Mouse (Mus musculus): ENCODE data around the gene Snx32. TPM values are rescaled to one million over a fixed set of nuclear protein-coding genes. Genes with fewer than 3 reads are reported as not detected.

Gene Snx32
- polyA plus RNA-seq, 1 experiment from 2014 or later = 8.0 TPM

DNA sequence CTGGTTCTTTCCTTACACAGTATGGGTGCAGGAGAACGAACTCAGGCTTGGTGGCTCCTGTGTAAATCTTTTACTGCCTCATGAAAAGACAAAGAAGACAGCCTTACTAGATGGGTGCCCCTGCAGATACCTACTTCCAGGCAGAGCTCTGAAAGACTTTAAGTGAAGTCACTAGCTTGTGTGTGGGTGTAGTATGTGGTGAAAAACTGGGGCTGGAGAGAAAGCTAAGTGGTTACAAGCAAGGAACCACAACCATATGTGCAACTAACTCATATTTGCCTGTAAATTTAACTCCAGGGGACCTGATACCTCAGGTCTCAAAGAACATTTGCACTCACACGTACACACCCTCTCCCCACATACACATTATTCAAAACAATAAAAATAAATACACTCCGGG, 50.4 kb downstream of the Snx32 start:
- Histone ChIP-seq H3K9me3 (no peaks in the 10 kb centered on the region), H3K4me2 (replicated peaks) (peak overlapping the region; percentile 72), H3K27me3 (replicated peaks) (no peaks in the 10 kb centered on the region), H3K9ac (peak overlapping the region; percentile 46), H3K36me3 (peaks cover 3% of the 10 kb centered on the region; the same call in 1 of the 2 replicates), H3K4me1 (replicated peaks) (peaks cover 27% of the 10 kb centered on the region), H3K4me3 (replicated peaks) (peak overlapping the region; percentile 58), H3K27ac (no peak overlapping the region)
- 22% methylated on average over 3 of the region's 3 CpGs for WGBS
- ATAC-seq = no peak

DNA sequence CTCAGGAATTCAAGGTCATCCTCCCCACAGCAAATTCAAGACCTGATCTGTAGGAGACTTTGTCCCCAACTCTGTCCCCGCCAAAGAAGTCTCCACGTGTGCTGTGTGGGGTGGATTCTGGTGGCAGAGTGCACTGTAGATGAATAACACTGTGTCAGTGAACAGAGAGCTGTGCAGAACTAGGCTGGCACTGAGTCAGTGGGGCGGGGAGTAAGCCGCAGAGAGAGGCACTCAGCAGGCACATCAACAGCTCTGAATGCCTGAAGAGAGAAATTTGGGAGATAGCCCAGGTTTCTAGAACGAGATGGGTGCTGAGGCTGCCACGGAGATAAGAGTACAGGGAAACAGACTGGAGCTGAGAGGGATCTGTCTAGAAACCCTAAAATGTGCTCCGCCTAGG, 51.3 kb downstream of the Snx32 start:
- H3K27ac ChIP-seq = no peak overlapping the region
- WGBS = 63% methylated on average over 7 of the region's 7 CpGs

DNA sequence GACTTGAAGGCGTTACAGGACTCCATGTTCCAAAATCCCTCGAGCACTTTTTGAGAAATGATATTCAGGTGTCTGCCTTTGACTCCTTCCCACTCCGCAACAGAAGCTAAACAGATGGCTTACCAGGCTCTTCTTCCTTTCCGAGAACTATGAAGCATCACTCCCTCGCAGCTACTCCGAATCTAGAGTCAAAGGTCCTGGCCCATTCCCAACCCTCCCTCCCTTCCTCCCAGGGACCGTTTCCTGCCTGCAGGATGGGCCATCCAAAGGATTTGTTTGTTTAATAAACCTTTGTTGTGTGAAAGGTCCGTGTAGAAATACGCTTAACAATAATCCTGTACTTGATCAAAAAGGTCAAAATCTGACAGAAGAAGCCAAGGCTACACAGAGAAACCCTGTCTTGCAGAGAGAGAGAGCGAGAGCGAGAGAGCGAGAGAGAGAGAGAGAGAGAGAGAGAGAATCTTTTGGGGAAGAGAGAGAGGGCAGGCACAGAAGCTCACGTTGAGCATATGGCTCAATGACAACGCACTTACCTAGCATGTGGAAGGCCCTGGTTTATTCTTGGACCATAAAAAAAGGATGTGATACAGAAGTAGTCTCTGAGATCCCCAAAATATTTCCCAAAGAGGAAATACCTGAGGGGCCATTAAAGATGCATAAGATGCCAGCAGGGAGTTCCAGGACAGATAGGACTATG, 52.4 kb downstream of the Snx32 start, which contains the start of gene Ccdc85b:
Gene Ccdc85b, minus strand, starts transcription at position 149 of the 697 bp plus-strand sequence.
- Histone ChIP-seq H3K4me3 (replicated peaks) (peak within 1 kb of the TSS; percentile 88), H3K9me3 (no peaks in the 10 kb centered on the region), H3K36me3 (no peaks in the 10 kb centered on the region; the same call in 1 of the 2 replicates), H3K4me2 (replicated peaks) (peak within 1 kb of the TSS; percentile 98), H3K27me3 (replicated peaks) (no peaks in the 10 kb centered on the region), H3K4me1 (replicated peaks) (peaks cover 32% of the 10 kb centered on the region), H3K9ac (peak within 1 kb of the TSS; percentile 90), H3K27ac (peak within 1 kb of the TSS; percentile 92)
- no peak; the same call in 1 of the 2 replicates for ATAC-seq
- WGBS = 13% methylated on average over 14 of the region's 14 CpGs

More for the DNA sequence above, 51.3 kb downstream of the Snx32 start:
- no peaks in the 10 kb centered on the region for H3K27me3 ChIP-seq (replicated peaks)
- H3K9ac ChIP-seq = no peak overlapping the region
- H3K4me1 ChIP-seq (replicated peaks) = peaks cover 32% of the 10 kb centered on the region
- peaks cover 3% of the 10 kb centered on the region; the same call in 1 of the 2 replicates for H3K36me3 ChIP-seq
- no peak for ATAC-seq
- no peak overlapping the region for H3K4me3 ChIP-seq (replicated peaks)
- no peaks in the 10 kb centered on the region for H3K9me3 ChIP-seq
- H3K4me2 ChIP-seq (replicated peaks) = no peak overlapping the region; the same call in 1 of the 2 replicates

DNA sequence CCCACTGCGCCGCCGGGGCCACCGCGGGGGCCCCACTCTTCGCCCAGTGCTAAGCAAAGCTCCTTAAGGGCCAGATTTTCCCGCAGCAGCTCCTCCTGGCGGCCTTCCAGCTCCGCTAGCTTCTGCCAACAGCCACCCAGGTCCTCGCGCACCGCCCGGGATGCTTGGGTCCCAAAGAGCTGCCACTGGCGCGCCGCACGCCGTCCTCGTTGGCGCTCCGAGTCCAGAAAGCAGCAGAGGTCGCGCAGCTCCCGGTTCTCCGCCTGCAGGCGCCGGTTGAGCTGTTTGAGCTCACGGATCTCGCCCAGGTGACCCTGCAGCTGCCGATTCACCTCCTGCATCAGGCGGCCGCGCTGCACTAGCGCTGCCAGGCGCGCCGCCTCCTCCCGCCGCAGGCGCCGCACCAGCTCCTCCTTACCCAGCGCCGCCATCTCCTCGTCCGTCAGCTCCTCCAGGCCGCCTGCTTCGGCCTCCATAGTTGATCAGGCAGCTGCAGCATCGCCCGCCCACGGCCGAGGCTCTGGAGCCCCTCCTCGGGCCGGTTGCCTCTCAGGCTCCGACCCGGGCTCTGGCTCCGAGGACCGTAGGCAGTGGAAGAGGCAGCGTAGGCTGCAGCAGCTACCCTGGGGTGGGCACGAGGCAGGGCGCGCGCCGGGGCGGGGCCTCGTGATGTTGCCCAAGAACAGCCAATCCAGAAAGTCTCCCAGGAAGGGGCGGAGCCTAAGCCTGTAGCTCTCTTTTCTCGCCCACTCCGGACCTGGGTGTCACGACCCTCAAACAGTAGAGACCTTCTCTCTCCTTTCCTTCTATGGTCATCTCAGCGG, 53.2 kb downstream of the Snx32 start:
- Histone ChIP-seq H3K9me3 (no peaks in the 10 kb centered on the region), H3K4me2 (replicated peaks) (peak overlapping the region; percentile 98), H3K27ac (peak overlapping the region; percentile 92), H3K4me1 (replicated peaks) (peaks cover 32% of the 10 kb centered on the region), H3K4me3 (replicated peaks) (peak overlapping the region; percentile 88), H3K9ac (peak overlapping the region; percentile 90), H3K36me3 (no peaks in the 10 kb centered on the region), H3K27me3 (replicated peaks) (no peaks in the 10 kb centered on the region)
- under 1% methylated on average over 70 of the region's 70 CpGs for WGBS
- peak; percentile 91 for ATAC-seq

DNA sequence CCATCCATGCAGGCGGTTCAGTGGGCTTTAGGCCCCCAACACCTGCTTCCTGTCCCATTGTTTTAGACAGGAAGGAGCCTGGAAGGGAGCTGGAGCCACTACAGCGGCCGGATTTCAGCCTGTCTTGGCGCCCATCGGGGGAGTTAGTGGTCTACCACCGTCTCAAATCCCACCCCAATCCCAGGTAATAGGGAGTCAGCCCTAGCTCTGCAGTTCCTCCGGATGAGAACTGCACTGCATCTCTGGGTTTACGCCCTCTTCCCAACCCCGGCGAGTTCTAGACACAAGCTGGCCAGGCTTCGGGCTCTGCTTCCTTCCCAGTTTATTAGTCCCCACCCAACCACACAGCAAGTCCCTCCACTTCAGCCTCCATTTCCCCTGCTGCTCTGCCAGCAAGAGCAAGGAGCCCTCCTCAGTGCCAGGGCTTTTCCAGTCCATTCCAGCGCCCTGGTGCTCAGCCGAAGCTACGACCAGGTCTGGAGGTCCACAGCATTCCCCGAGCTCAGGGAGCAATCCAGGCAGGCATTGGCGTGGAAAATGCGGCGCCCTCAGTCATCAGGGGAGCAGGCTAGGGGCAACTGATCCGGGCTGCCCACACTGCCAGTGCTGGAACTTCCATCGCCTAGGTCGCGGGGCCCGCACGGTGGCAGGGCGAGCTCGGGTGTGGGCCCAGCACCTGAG, 54.0 kb downstream of the Snx32 start:
- Histone ChIP-seq H3K27me3 (replicated peaks) (no peaks in the 10 kb centered on the region), H3K4me1 (replicated peaks) (peaks cover 30% of the 10 kb centered on the region), H3K27ac (peak overlapping the region; percentile 92), H3K9me3 (no peaks in the 10 kb centered on the region), H3K4me2 (replicated peaks) (peak overlapping the region; percentile 98), H3K4me3 (replicated peaks) (peak overlapping the region; percentile 88), H3K9ac (peak overlapping the region; percentile 90), H3K36me3 (no peaks in the 10 kb centered on the region)
- ATAC-seq = no peak
- 2% methylated on average over 26 of the region's 26 CpGs for WGBS

DNA sequence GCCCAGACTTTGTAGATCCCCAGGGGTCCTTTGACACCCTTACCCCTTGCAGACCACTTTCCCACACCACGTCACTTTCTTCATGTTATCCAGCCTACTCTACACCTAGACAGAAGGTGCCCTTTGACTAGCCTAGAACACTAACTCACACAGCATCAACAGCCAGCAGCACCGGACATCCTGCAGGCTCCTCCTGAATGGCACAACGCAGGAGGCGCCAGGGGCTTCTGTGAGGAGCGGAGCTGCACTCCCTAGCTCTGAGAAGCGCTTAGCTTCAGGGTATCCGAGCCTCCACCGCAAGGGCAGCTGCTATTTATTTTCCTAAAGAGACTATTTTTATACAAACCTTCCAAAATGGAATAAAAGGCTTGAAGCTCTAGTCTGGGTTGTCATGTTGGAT, 54.8 kb downstream of the Snx32 start:
- ATAC-seq = no peak
- no peak overlapping the region for H3K27ac ChIP-seq
- peaks cover 27% of the 10 kb centered on the region; the same call in 1 of the 2 replicates for H3K4me1 ChIP-seq (replicated peaks)
- H3K9me3 ChIP-seq = no peaks in the 10 kb centered on the region
- H3K4me3 ChIP-seq (replicated peaks) = peak overlapping the region; percentile 88
- WGBS = 62% methylated on average over 8 of the region's 8 CpGs
- peak overlapping the region; percentile 90; the same call in 1 of the 2 replicates for H3K9ac ChIP-seq
- 0 out of 2 replicates have a peak, but pooled peaks cover 2% of the 10 kb centered on the region for H3K27me3 ChIP-seq (replicated peaks)
- no peaks in the 10 kb centered on the region for H3K36me3 ChIP-seq
- H3K4me2 ChIP-seq (replicated peaks) = peak overlapping the region; percentile 98

DNA sequence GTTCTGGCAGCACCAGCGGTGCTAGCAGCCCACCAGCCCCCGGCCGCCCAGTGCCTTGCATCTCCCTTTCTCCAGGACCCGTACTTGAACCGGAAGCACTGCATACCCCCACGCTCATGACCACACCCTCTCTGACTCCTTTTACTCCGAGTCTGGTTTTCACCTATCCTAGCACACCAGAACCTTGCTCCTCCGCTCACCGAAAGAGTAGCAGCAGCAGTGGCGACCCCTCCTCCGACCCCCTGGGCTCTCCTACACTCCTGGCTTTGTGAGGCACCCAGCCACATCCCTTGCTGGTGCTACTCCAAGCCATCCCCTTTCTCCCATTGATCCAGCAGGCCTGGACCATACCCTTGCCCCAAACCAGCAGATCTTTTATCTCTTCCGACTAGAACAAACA, 55.3 kb downstream of the Snx32 start:
- Histone ChIP-seq H3K9me3 (no peaks in the 10 kb centered on the region), H3K4me3 (replicated peaks) (peak overlapping the region; percentile 88), H3K4me1 (replicated peaks) (peaks cover 27% of the 10 kb centered on the region; the same call in 1 of the 2 replicates), H3K9ac (0 out of 2 replicates have a peak overlapping the region, but pooled peaks have one; percentile 90), H3K27ac (no peak overlapping the region), H3K27me3 (replicated peaks) (peaks cover 5% of the 10 kb centered on the region), H3K36me3 (no peaks in the 10 kb centered on the region), H3K4me2 (replicated peaks) (peak overlapping the region; percentile 98)
- no peak for ATAC-seq
- 76% methylated on average over 12 of the region's 12 CpGs for WGBS

DNA sequence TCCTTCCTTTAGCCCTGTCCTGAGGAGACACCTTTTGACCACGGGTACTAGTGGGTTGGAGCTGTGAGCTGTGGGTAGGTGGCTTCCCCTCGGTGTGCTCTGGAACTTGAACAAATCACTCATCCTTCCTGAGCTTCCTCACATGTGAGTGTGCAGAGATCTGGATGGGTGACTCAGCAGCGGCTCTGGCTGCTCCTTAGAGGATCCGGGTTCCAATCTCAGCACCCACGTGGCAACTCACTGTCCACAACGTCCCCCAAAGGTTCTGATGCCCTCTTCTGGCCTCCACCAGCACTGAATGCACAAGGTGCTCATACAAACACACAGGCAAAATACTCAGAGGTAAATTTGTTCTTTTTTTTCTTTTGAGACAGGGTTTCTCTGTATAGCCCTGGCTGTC, 58.6 kb downstream of the Snx32 start:
- no peak overlapping the region for H3K4me3 ChIP-seq (replicated peaks)
- 77% methylated on average over 6 of the region's 6 CpGs for WGBS
- H3K9ac ChIP-seq = no peak overlapping the region
- H3K27ac ChIP-seq = no peak overlapping the region
- H3K36me3 ChIP-seq = no peaks in the 10 kb centered on the region
- H3K4me1 ChIP-seq (replicated peaks) = peaks cover 33% of the 10 kb centered on the region
- H3K9me3 ChIP-seq = no peaks in the 10 kb centered on the region
- ATAC-seq = no peak
- peaks cover 34% of the 10 kb centered on the region for H3K27me3 ChIP-seq (replicated peaks)
- H3K4me2 ChIP-seq (replicated peaks) = no peak overlapping the region

DNA sequence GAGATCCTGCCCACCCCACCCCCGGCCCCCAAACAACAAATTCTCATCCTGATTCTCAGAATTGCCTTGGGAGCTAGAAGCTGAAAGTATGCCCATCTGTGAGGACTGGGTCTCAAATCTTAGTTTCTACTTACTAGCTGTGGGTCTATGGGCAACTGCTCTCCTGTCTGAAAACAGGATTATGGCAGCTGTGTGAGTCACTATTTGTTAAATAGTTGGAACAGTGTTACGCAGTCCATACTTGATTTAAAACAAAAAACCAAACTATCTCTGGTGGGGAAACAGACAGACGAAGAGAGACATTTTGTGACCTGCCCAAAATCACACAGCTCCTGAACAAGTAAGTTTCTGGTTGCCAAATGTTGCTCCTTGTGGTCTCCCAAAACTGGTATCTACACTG, 60.7 kb downstream of the Snx32 start:
- Histone ChIP-seq H3K27me3 (replicated peaks) (peaks cover 41% of the 10 kb centered on the region), H3K4me1 (replicated peaks) (peaks cover 15% of the 10 kb centered on the region), H3K4me2 (replicated peaks) (no peak overlapping the region), H3K9ac (no peak overlapping the region), H3K36me3 (no peaks in the 10 kb centered on the region), H3K27ac (no peak overlapping the region), H3K9me3 (no peaks in the 10 kb centered on the region), H3K4me3 (replicated peaks) (no peak overlapping the region)
- WGBS = 79% methylated on average over 3 of the region's 3 CpGs
- ATAC-seq = no peak

DNA sequence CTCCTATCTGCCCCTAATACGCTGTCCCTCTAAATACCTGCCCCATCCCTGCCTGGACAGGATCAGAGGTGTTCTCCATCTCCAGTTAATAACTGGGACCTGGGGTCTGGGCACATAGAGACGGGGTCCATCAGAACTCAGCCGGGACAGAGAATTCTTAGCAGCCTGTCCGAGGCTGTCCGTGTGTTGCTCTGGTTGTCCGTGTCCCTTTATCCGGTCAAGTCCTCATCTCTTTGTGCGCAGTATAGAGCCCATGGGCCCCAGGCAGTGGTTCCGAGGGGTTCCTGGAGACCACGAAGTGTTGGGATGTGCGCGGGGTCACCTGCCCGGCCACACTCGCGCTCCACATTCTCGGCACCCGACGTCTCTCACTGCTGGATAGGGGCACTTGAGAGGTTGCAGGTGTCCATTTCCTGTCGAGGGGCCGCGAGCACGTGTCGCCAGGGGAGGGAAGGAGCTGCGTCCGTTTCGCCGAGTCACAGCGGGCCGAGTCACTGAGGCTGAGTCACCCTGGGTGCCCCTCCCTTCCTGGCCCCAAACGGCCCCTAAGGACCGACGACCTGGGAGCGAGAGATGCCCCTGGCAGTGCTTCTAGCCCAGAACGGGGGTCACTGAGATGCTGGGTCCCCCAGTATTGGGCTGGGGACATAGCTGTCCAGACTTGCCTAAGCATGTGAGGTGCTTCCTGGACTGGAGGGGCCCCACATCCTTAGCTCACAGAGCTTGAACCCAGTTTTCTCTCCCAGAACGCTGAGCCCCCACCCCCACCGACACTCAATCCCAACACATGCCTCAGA, 61.8 kb downstream of the Snx32 start:
- Histone ChIP-seq H3K9ac (peak overlapping the region; percentile 44; the same call in 1 of the 2 replicates), H3K9me3 (no peaks in the 10 kb centered on the region), H3K27me3 (replicated peaks) (peaks cover 45% of the 10 kb centered on the region), H3K27ac (no peak overlapping the region), H3K36me3 (no peaks in the 10 kb centered on the region), H3K4me2 (replicated peaks) (peak overlapping the region; percentile 97), H3K4me3 (replicated peaks) (peak overlapping the region; percentile 54), H3K4me1 (replicated peaks) (peaks cover 12% of the 10 kb centered on the region)
- WGBS = 5% methylated on average over 36 of the region's 36 CpGs
- ATAC-seq = no peak

DNA sequence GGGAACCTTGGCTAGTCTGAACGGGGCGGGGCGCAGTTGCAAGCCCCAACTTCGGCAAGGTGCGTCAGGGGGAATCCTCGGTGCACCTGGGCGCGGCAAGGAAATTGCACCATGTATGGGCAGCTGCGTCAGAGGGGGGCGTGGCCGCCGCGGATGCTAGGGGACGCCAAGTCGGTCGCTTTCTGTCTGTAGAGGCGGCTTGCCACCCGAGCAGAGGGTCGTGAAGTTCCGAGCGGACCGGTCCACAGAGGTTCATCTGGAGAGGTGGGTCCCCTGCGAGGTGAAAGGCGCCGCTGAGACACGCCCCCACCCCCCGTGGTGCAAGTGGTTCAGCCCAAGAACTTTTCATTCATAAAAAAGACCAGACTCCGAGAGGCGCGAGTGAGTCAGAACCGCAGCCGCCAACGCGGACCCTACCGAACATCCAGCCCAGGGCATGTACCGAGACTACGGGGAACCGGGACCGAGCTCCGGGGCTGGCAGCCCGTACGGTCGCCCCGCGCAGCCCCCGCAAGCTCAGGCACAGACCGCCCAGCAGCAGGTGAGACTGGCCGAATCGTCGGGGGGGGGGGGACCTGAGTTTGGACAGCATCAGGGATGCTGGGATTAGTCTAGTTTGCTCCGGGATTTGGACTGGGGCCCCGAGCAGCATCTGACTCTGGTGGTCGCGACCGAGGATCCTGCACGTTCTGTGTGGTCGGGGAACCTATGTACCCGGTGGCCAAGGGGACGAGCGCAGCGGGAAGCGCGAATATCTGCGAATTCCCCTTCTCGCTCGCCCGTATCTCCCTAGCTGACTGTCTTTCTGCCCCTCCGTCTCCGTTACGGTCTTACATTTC, 62.6 kb downstream of the Snx32 start, which contains the start of gene Fosl1:
Gene Fosl1, plus strand, starts transcription at position 33 of the 839 bp plus-strand sequence.
- peak within 1 kb of the TSS; percentile 97 for H3K4me2 ChIP-seq (replicated peaks)
- WGBS = under 1% methylated on average over 67 of the region's 70 CpGs
- peaks cover 45% of the 10 kb centered on the region for H3K27me3 ChIP-seq (replicated peaks)
- no peaks in the 10 kb centered on the region for H3K36me3 ChIP-seq
- no peaks in the 10 kb centered on the region for H3K9me3 ChIP-seq
- no peak within 1 kb of the TSS for H3K27ac ChIP-seq
- peak within 1 kb of the TSS; percentile 44 for H3K9ac ChIP-seq
- peak; percentile 82 for ATAC-seq
- H3K4me3 ChIP-seq (replicated peaks) = peak within 1 kb of the TSS; percentile 54
- peaks cover 12% of the 10 kb centered on the region for H3K4me1 ChIP-seq (replicated peaks)

Measured in intestine, embryonic 15.5 days (tissue).